8 mouse cellular contexts compared by ENCODE assay signal in the genomic region with DNA sequence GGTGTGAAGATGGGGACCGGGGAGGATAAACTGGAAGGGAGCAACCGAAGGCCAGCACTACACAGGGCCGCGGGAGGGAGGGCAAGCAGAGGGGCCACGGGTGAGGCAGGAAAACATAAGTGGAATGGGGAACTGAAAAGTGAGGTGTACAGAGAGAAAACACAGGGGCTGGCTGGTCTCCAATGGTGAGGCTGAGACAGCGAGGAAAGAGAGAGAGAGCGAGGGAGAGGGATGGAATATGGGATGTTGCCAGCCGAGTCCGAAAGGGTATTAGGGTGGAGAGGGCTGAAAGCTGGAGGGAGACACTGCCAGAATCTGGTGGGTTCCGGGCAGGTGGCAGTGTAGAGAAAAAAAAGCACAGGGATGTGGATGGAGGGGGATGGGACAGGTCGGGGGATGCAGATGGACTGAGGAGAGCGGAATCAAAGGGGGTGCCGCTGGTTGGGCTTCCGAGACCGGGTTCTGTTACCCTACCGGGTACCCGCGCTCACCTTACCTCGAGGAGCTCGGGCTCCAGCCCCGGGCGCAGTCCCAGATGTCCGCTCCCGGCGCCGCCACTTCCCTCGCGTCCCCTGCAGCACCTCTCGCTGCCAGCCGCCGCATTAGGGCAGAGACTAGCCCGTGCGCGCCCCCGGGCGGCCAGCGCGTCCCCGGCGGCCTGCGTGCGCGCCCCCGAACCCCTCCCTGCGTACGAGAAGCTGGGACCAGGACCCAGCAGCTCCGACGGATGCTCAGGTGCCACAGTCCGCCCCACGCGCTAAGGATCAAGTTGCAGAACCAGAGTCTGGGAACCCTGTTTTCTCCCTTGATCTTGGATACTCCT. TPM values are rescaled to one million over a fixed set of nuclear protein-coding genes. Genes with fewer than 3 reads are reported as not detected.
DNase-seq lines count a peak whose midpoint lies in the region; ATAC-seq and TF ChIP-seq lines count a peak whose summit lies in the region.

A gene (minus strand): TSS at position 623 of the 823 bp plus-strand sequence.

- peaks cover 23% of the 10 kb centered on the region for H3K4me1 ChIP-seq in cerebellum, adult 2 months (ENCODE audit: control insufficient read depth, insufficient read depth, low read length)
- H3K4me1 ChIP-seq in forebrain, embryonic 16.5 days (replicated peaks; ENCODE audit: control insufficient read depth, insufficient read depth, low read length): peaks cover 43% of the 10 kb centered on the region
- no peaks in the 10 kb centered on the region for H3K4me1 ChIP-seq in liver, postnatal 0 days (ENCODE audit: insufficient read depth)

- TF ChIP-seq EP300 in liver, postnatal 0 days (IDR thresholded peaks at IDR 0.05; ENCODE audit: low read depth): no peak

- intact Hi-C loops in heart, postnatal 25 days (cut with DNase I): loop anchor here (10.0 kb wide), 1 partner anchor 107 kb away; no protein-coding TSS in a partner anchor

- 2% methylated on average over 51 of the region's 51 CpGs for WGBS in cerebellum, adult 2 months
- 2% methylated on average over 48 of the region's 51 CpGs for WGBS in forebrain, embryonic 16.5 days
- WGBS in liver, postnatal 0 days (ENCODE audit: insufficient replicate concordance): 8% methylated on average over 39 of the region's 51 CpGs

- peak within 1 kb of the TSS; percentile 82 for H3K27ac ChIP-seq in cerebellum, adult 2 months (ENCODE audit: insufficient read depth, low read length)
- H3K27ac ChIP-seq in forebrain, embryonic 16.5 days (ENCODE audit: low read length): peak within 1 kb of the TSS; percentile 76
- no peak within 1 kb of the TSS for H3K27ac ChIP-seq in liver, postnatal 0 days (ENCODE audit: low read depth)

- H3K36me3 ChIP-seq in forebrain, embryonic 16.5 days (ENCODE audit: control insufficient read depth, insufficient read depth): no peaks in the 10 kb centered on the region
- no peaks in the 10 kb centered on the region for H3K36me3 ChIP-seq in liver, postnatal 0 days (replicated peaks; ENCODE audit: insufficient read depth, low read length)

- DNase-seq in Muller cell, postnatal 12 days (ENCODE audit: inconsistent ontology term): peak; percentile 90
- DNase-seq in cerebellum, adult 2 months: peak; percentile 96 to 97
- DNase-seq in heart, postnatal 25 days (ENCODE audit: low spot score): peak; percentile 5
- DNase-seq in layer of hippocampus, adult 8-10 months (ENCODE audit: low spot score in 2 of 2): peak; percentile 80 to 91
- DNase-seq in liver, postnatal 0 days: peak; percentile 31
- peak; percentile 85 for DNase-seq in retina, embryonic 14.5 days (ENCODE audit: low spot score)

- H3K9me3 ChIP-seq in forebrain, embryonic 16.5 days (ENCODE audit: control insufficient read depth, low read length): no peaks in the 10 kb centered on the region
- H3K9me3 ChIP-seq in liver, postnatal 0 days (ENCODE audit: low read length): no peaks in the 10 kb centered on the region

- H3K27me3 ChIP-seq in cerebellum, adult 2 months (ENCODE audit: control insufficient read depth, insufficient read depth, low read length): no peaks in the 10 kb centered on the region
- no peaks in the 10 kb centered on the region for H3K27me3 ChIP-seq in forebrain, embryonic 16.5 days (replicated peaks; ENCODE audit: control insufficient read depth, insufficient read depth, low read length)
- H3K27me3 ChIP-seq in liver, postnatal 0 days (ENCODE audit: insufficient read depth, low read length): peaks cover 27% of the 10 kb centered on the region

- H3K4me2 ChIP-seq in forebrain, embryonic 16.5 days (ENCODE audit: low read length): peak within 1 kb of the TSS; percentile 90
- no peak within 1 kb of the TSS for H3K4me2 ChIP-seq in liver, postnatal 0 days (ENCODE audit: low read depth, low read length)

- TF ChIP-seq CTCF in cerebellum, adult 2 months (IDR thresholded peaks at IDR 0.05; ENCODE audit: borderline replicate concordance, insufficient read depth, low read depth, low read length): no peak; the same call in 1 of the 2 replicates
- no peak for TF ChIP-seq CTCF in liver, postnatal 0 days (IDR thresholded peaks at IDR 0.05; ENCODE audit: low read depth)

- peak within 1 kb of the TSS; percentile 92 for H3K4me3 ChIP-seq in cerebellum, adult 2 months (replicated peaks; ENCODE audit: insufficient read depth, low read depth, low read length)
- H3K4me3 ChIP-seq in forebrain, embryonic 16.5 days (replicated peaks; ENCODE audit: low read length): peak within 1 kb of the TSS; percentile 76
- no peak within 1 kb of the TSS; the same call in 1 of the 2 replicates for H3K4me3 ChIP-seq in liver, postnatal 0 days (ENCODE audit: low read depth, low read length)

- ATAC-seq in forebrain, embryonic 16.5 days: peak; percentile 81
- ATAC-seq in liver, postnatal 0 days: no peak
- ATAC-seq in activated CD4-positive, CD25-positive, alpha-beta regulatory T cell, adult 4 months: no peak

- TF ChIP-seq POLR2A in cerebellum, adult 2 months (IDR thresholded peaks at IDR 0.05; ENCODE audit: borderline replicate concordance, insufficient read depth, low read length): peak; percentile 88

- H3K9ac ChIP-seq in forebrain, embryonic 16.5 days (replicated peaks; ENCODE audit: low read depth, low read length): peak within 1 kb of the TSS; percentile 87
- H3K9ac ChIP-seq in liver, postnatal 0 days (replicated peaks): no peak within 1 kb of the TSS

RNA-seq across cellular contexts. Expression of the gene that starts here (rescaled TPM):
- 120 and 122 TPM in 2 replicates for polyA plus RNA-seq in cerebellum, adult 2 months (2012; rRNA removed)
- polyA plus RNA-seq in forebrain, embryonic 16.5 days (2015; fragmentation: Nextera tagmentation; extraction: Ambion mirVana): 49.3 and 61.8 TPM in 2 replicates
- under 1 TPM; 0.20 to 0.34 TPM for total RNA-seq in heart, postnatal 25 days (2021)
- total RNA-seq in layer of hippocampus, adult 8-10 months (2022): 100 to 1,000 TPM; 153 to 171 (median 158) TPM
- 0.05 and 0.09 TPM in 2 replicates for polyA plus RNA-seq in liver, postnatal 0 days (2015; fragmentation: Nextera tagmentation; extraction: Ambion mirVana)
- not detected for polyA plus RNA-seq in activated CD4-positive, CD25-positive, alpha-beta regulatory T cell, adult 4 months (2017; shearing (Covaris generic))

Comparison
In these comparisons a context has a peak if more than half of its experiments do, and no peak if none do; other contexts are left out.
1. RNA of the gene that starts here (total RNA-seq): 153 to 171 TPM in layer of hippocampus, adult 8-10 months; 0.20 to 0.34 TPM in heart, postnatal 25 days; every median in the first group is over 100 times any median in the second.
2. RNA of the gene that starts here (polyA plus RNA-seq): 120 to 122 TPM in cerebellum, adult 2 months and 49.3 to 61.8 TPM in forebrain, embryonic 16.5 days; 0.05 to 0.09 TPM in liver, postnatal 0 days and not detected in activated CD4-positive, CD25-positive, alpha-beta regulatory T cell, adult 4 months; every median in the first group is over 10 times any median in the second.
3. Peak in DNase-seq in heart, postnatal 25 days; RNA of the gene not detected or under 1 TPM.
4. Peak in DNase-seq in liver, postnatal 0 days; RNA of the gene not detected or under 1 TPM.
5. DNase-seq: peak in every context shown above with its lines; median percentile 96 in cerebellum, adult 2 months; 90 in Muller cell, postnatal 12 days; 86 in layer of hippocampus, adult 8-10 months; 85 in retina, embryonic 14.5 days; 31 in liver, postnatal 0 days; 5 in heart, postnatal 25 days.